Comparison of ENCODE assay signal across 7 mouse cellular contexts in the genomic region with DNA sequence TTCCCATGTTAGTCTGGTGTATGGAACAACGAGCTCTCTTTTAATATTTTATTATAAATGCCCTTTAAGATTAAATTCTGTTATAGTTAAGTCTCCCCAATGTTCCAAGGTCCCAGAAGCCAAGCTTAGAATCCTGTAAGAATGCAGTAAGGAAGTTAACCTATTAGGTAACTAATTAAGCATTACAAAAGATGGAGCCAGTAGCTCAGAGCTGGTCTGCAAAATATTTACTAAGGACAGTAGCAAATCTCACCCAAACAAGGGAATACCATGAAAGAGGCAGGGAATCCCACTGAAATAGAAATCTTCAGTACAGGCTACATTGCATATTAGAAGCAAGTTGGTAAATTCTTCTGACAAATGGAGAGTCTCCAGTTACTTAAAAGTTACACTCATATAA. TPM values are rescaled to one million over a fixed set of nuclear protein-coding genes. Genes with fewer than 3 reads are reported as not detected.
DNase-seq lines count a peak whose midpoint lies in the region; ATAC-seq and TF ChIP-seq lines count a peak whose summit lies in the region.
"Not testable (repeated sequence)": the region's sequence is repeated elsewhere in the genome, so short reads cannot be mapped to it uniquely, and the experiment has no call there.
"Had no signal": no experiment of that assay in that cellular context is flagged by ENCODE, and none has a peak within 500 bp of the region (broad histone marks: within the 10 kb centered on the region; RNA-seq: fewer than 3 reads in every experiment).

No protein-coding gene starts in this region.

- not testable (repeated sequence) for H3K4me2 ChIP-seq in kidney, embryonic 15.5 days; kidney, postnatal 0 days (ENCODE audit: low read length)

- not testable (repeated sequence) for TF ChIP-seq POLR2A in kidney, adult 2 months (IDR thresholded peaks at IDR 0.05; ENCODE audit: low read depth, low read length)

- 36% methylated on average over 1 of the region's 1 CpGs for WGBS in kidney, adult 2 months
- 80% methylated on average over 1 of the region's 1 CpGs for WGBS in kidney, embryonic 15.5 days
- WGBS in kidney, postnatal 0 days = 52% methylated on average over 1 of the region's 1 CpGs

- peak; percentile 68 for DNase-seq in kidney, adult 2 months
- DNase-seq in kidney, adult 9 months = peak; percentile 67
- DNase-seq in kidney, postnatal 0 days (ENCODE audit: low spot score) = not testable (repeated sequence)

- not testable (repeated sequence) for H3K27ac ChIP-seq in kidney, adult 2 months (ENCODE audit: insufficient read depth, low read depth, low read length)
- H3K27ac ChIP-seq in kidney, embryonic 15.5 days = peak overlapping the region; percentile 60; the same call in 1 of the 2 replicates
- H3K27ac ChIP-seq in kidney, postnatal 0 days = peak overlapping the region; percentile 50; the same call in 1 of the 2 replicates

- H3K9ac ChIP-seq in kidney, embryonic 15.5 days; kidney, postnatal 0 days (ENCODE audit: low read depth, low read length): not testable (repeated sequence)

- not testable (repeated sequence) for H3K27me3 ChIP-seq in kidney, adult 2 months (replicated peaks; ENCODE audit: control insufficient read depth, insufficient read depth, low read length); kidney, embryonic 15.5 days; kidney, postnatal 0 days (ENCODE audit: insufficient read depth, low read length)

- not testable (repeated sequence) for H3K36me3 ChIP-seq in kidney, adult 2 months (ENCODE audit: control insufficient read depth, insufficient read depth, low read length); kidney, embryonic 15.5 days; kidney, postnatal 0 days (ENCODE audit: insufficient read depth, low read length)

- H3K4me3 ChIP-seq in kidney, adult 2 months (ENCODE audit: insufficient read depth, low read depth, low read length); kidney, embryonic 15.5 days (replicated peaks); kidney, postnatal 0 days (replicated peaks; ENCODE audit: low read depth, low read length): not testable (repeated sequence)

- peaks cover 15% of the 10 kb centered on the region; the same call in 1 of the 2 replicates for H3K4me1 ChIP-seq in kidney, adult 2 months (ENCODE audit: control insufficient read depth, insufficient read depth, low read length)
- peaks cover 12% of the 10 kb centered on the region; the same call in 1 of the 2 replicates for H3K4me1 ChIP-seq in kidney, embryonic 15.5 days
- H3K4me1 ChIP-seq in kidney, postnatal 0 days (replicated peaks; ENCODE audit: insufficient read depth, low read length) = not testable (repeated sequence)

- not testable (repeated sequence) for TF ChIP-seq CTCF in kidney, adult 2 months (conservative IDR thresholded peaks at IDR 0.05; ENCODE audit: insufficient read depth, insufficient read length, low read depth, low read length); kidney, postnatal 0 days (IDR thresholded peaks at IDR 0.05; ENCODE audit: low read depth)

- not testable (repeated sequence) for H3K9me3 ChIP-seq in kidney, embryonic 15.5 days (replicated peaks); kidney, postnatal 0 days (replicated peaks; ENCODE audit: low read length)

- not testable (repeated sequence) for ATAC-seq in kidney, embryonic 15.5 days (replicated peaks; ENCODE audit: low FRiP score); kidney, postnatal 0 days (replicated peaks; ENCODE audit: low FRiP score, low read depth)

RNA-seq across cellular contexts. Expression of gene Tmprss2, which starts 28.1 kb away (rescaled TPM):
- 97.2 and 115 TPM in 2 replicates for polyA plus RNA-seq in kidney, adult 2 months (2012; rRNA removed)
- polyA plus RNA-seq in kidney, embryonic 15.5 days (2015; fragmentation: Nextera tagmentation; extraction: Ambion mirVana) = 31.9 and 32.5 TPM in 2 replicates
- 79.1 and 91.6 TPM in 2 replicates for polyA plus RNA-seq in kidney, postnatal 0 days (2015; fragmentation: Nextera tagmentation; extraction: Ambion mirVana)
- polyA plus RNA-seq: C2C12; CD4-positive, CD25-positive, alpha-beta regulatory T cell, adult 4 months; G1E had no signal
